Mouse (Mus musculus) retina, adult 2 months (tissue): ENCODE data around the gene Mrpl34.

Experiments
- DNase-seq: peaks from one replicate; pipeline ENCODE4 v3.0.0-alpha.2; 2012; ENCODE audit warnings: low read depth, low spot score

Gene Mrpl34

GRCm38 (mm10) chr8:71495039-71495438 lies 30.3 kb downstream of the Mrpl34 start:
- DNase-seq, result peak; percentile 48

- DNase-seq, result no peak
Observed at GRCm38 (mm10) chr8:71495811-71496210, 31.1 kb downstream of the Mrpl34 start.

- DNase-seq, result no peak
Observed at GRCm38 (mm10) chr8:71496481-71496880, 31.7 kb downstream of the Mrpl34 start.

- DNase-seq, result no peak
Observed at GRCm38 (mm10) chr8:71497077-71497645, 32.4 kb downstream of the Mrpl34 start.

- DNase-seq, result no peak
Observed at GRCm38 (mm10) chr8:71497881-71498501, 33.2 kb downstream of the Mrpl34 start.

GRCm38 (mm10) chr8:71498816-71499690 lies 34.3 kb downstream of the Mrpl34 start:
- DNase-seq, result no peak

GRCm38 (mm10) chr8:71504349-71504748 lies 39.6 kb downstream of the Mrpl34 start:
- DNase-seq, result no peak

- DNase-seq, result no peak
Observed at GRCm38 (mm10) chr8:71505326-71505725, 40.6 kb downstream of the Mrpl34 start.

GRCm38 (mm10) chr8:71505979-71506378 lies 41.2 kb downstream of the Mrpl34 start:
- no peak for DNase-seq

- DNase-seq, result peak; percentile 45
Observed at GRCm38 (mm10) chr8:71507589-71508104, 42.9 kb downstream of the Mrpl34 start.

- no peak for DNase-seq
Observed at GRCm38 (mm10) chr8:71509316-71509715, 44.6 kb downstream of the Mrpl34 start.

- no peak for DNase-seq
Observed at GRCm38 (mm10) chr8:71511644-71512043, 46.9 kb downstream of the Mrpl34 start, which contains the start of gene Plvap. Gene Plvap, minus strand, starts transcription at chr8:71511752.

GRCm38 (mm10) chr8:71513018-71513754 lies 48.4 kb downstream of the Mrpl34 start:
- DNase-seq, result no peak

GRCm38 (mm10) chr8:71515043-71515442 lies 50.3 kb downstream of the Mrpl34 start:
- DNase-seq, result no peak
